Mouse (Mus musculus) brain, adult 2 months (tissue): ENCODE measurements at regions not wholly inside any gene's neighbourhood (a gene's known extent, or its start where the extent isn't known, plus 50 kb on each side); places are given as distances from the start of the nearest gene placed in this dataset.

Experiments
- DNase-seq: peaks from one replicate; pipeline ENCODE4 v3.0.0; 2011; ENCODE audit warnings: low read depth, low spot score

DNA sequence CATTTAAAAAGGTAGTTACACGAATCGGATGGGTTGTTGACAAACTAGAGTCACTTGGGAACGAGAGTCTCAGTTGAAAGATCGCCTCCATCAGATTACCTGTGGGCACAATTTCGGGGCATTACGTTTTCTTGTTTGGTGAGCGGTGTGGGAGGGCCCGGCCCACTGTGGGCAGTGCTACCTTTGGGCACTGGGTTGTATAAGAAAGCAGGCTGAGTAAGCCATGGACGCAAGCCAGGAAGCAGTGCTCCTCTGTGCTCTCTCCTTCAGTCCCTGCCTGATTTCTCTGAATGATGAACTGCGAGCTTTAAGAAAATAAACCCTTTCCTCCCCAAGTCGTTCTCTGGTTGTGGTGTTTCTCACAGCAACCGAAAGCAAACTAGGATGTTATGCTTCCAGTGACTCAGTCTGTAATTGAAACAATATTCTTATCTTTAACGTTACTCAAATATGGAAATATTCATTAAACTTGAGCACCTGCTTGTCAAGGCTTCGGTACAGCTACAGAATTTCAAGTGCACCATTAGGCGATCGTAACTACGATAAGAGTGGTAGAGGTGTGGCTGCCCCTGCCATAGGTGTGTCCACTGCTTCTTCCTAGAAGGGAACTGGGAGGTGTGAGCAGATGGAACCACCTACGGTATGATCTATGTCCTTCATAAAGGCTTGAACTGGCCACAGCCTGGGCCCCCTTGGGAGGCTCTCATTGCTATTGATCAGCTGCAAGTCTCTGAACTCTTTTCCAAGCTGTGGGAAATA is 119.2 kb upstream of the Tsc22d1 start:
- DNase-seq, result no peak

GRCm38 (mm10) chr14:76297864-76298263 is 116.9 kb upstream of the Tsc22d1 start:
- DNase-seq, result no peak

- no peak for DNase-seq
These were observed 112.3 kb upstream of the Tsc22d1 start for GRCm38 (mm10) chr14:76302322-76302991.

- no peak for DNase-seq
These were observed 107.2 kb upstream of the Tsc22d1 start for GRCm38 (mm10) chr14:76307603-76308002.

- peak; percentile 35 for DNase-seq
These were observed 106.5 kb upstream of the Tsc22d1 start for GRCm38 (mm10) chr14:76308188-76308812.

- no peak for DNase-seq
These were observed 105.2 kb upstream of the Tsc22d1 start for GRCm38 (mm10) chr14:76309606-76310005.

GRCm38 (mm10) chr14:76310278-76310677 is 104.5 kb upstream of the Tsc22d1 start:
- peak; percentile 72 for DNase-seq

DNA sequence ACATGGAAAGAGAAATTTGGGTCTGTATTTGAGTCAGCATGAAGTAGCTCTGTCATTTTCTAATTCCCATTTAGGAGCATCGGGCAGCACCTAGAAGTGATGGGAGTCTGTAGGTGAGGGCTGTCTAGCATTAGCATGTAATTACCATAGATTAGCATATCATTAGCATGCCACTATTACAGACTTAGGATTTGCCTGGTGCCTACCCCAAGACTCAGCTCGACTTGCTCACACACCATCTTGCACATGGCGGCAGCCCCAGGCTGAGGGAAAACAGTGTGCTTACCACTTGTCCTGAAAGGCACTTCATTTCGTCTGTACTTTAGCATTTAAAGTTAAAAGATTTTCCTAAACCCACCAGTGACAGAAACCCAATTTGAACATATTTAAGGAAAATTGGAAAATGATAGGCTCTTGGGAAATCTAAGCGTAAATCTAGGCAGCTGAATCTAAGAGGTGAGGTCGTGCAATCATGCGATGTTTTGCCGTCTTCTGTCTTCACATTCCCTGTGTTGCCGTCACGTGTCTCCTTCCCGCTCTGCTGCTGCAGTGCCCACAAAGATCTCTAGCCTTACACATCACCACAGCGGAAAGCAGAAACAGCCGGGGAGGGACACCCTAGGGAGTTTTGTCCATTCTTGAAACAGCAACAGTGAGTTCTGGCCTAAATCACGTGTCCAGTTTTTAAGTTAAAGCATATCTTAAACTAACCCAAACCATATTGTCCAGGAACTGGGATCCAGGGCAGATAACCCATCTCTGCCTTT is 101.2 kb upstream of the Tsc22d1 start:
- peak; percentile 33 for DNase-seq

DNA sequence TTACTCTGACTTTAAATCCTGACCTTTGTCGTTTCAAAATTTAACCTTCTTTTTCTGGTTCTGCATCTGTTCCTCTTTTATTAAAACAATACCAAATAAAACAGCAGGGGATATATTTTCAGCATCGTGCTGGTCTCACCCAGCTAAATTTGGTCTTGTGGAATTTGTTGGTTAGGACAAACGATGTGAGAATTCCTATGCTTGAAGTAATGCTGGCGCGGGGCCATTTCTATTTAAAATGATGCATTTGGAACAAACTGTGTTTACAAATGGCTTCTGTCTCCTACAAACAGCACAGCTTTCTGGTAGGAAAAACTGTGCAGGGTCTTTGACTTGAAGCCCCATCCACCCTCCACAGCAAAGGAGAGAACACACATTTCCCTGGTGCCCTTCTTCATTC is 96.3 kb upstream of the Tsc22d1 start:
- peak; percentile 31 for DNase-seq

DNA sequence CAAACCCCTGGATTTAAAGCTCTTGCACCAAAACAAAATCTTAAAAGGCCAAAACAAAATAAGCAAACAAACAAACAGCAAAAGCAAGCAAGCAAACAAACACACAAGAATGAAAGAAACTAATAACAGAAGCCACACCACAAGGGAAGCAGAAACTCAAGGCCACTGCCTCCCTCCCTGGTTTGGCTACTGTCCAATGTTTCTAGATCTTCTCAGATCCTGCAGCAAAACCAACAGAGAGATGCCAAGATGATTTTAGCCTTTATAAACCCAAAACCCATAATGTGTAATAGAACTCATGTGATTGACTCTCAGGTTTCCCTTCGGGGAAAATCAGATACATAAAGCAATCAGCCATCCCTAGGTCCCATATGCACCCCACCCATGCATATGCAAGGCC is 90.5 kb upstream of the Tsc22d1 start:
- no peak for DNase-seq

GRCm38 (mm10) chr14:76329983-76330382 is 84.8 kb upstream of the Tsc22d1 start:
- DNase-seq, result no peak

- no peak for DNase-seq
These were observed 83.0 kb upstream of the Tsc22d1 start for GRCm38 (mm10) chr14:76331497-76332335.

DNA sequence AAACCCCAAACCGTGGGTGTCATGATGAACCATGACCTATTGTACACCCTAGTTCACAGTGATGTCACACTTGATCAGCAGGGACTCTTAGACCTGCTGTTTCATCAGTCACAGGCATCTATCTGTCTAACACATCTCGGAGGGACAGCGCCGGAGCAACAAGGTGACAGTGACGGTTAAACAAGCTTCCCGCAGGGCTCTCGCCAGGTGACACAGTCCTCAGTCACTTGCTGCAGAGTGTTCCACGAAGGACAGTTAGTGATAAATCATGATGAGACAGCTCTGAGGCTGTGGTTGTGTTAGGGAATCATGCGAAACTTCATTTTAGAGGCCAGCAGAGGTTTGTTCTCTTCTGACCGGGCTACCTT is 82.4 kb upstream of the Tsc22d1 start:
- no peak for DNase-seq

DNA sequence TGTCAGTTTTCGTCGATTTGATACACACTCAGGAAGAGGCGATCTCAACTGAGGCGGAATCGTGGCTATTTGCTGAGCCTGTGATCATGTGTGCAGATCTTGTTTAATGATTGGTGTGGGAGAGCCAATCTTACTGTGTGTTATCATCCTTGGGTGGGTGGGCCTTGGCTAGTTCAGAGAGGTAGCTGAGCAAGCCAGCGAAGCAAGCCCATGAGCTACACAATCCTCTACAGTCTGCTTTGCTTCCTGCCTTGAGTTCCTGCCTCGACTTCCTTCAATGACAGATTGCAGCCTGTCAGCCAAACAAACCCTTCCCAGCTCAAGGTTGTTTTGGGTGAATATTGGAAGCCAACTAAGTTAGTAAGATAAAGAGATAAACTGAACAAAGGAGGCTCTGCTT is 74.0 kb upstream of the Tsc22d1 start:
- DNase-seq, result no peak

- DNase-seq, result no peak
These were observed 73.5 kb upstream of the Tsc22d1 start for GRCm38 (mm10) chr14:76341226-76341625.

GRCm38 (mm10) chr14:76351856-76352255 is 62.9 kb upstream of the Tsc22d1 start:
- no peak for DNase-seq

DNA sequence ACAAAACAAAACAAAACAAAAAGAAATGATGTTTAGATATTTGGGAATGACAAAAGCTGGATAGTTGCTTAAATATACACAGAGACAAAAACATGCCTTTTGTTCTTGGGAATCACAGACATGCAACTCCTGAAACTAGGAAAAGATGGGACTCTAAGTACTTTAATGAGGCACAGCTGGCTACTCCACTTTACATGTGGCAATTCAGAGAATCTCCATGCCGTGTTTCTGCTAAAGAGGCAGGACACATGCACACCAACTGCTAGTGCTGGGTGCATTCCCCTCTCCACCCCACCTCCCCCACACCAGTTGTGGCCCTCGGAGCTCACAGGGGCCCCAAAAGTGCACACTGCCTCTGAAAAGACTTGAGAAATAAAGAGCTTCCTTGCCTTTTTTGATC is 58.6 kb upstream of the Tsc22d1 start:
- DNase-seq, result no peak

- peak; percentile 16 for DNase-seq
These were observed 54.8 kb upstream of the Tsc22d1 start for GRCm38 (mm10) chr14:76359837-76360410.

DNA sequence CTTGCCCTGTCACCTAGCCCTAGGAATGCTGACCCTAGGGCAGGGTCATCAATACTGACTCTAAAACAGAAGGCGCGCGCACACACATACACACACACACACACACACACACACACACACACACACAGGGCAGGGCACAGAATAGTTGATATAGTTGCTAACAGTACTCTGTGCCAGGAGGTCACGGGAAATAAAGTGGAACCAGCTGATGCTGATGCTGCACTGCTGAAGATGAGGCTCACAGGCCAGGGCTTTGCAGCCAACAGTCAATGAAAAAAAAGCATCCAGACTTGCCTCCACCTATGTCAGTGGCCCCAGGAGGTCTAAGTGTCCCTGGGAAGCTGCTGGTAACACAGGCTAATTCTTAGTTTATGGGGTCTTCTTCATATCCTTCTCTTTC is 50.7 kb upstream of the Tsc22d1 start:
- DNase-seq, result no peak
